Mouse (Mus musculus) adrenal gland (tissue): Measurements from ENCODE around the gene Cntnap2.

Source experiments
- intact Hi-C: fragments of 180-260 bp; cut with DNase I; formaldehyde crosslinking; loops from one replicate; pipeline ENCODE4 v1.15.1; 2025

Cntnap2 gene

DNA sequence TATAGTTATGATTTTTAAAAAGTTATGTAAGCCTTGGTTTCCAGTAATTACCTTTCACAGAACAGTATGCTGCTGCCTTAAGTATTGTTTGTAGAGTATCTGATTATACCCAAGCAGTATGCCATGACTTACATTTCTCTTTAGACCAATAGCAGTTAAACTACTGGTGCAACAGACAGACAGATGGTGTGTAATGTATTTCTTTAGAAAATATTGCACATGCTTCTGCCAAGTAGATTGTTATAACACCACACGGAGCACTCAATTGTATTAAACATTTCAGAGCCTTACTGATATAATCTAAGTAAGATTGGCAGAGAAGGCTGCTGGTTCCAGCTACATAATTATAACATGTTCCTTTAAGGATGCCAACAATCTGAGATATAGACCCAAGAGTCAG lies 1609.9 kb downstream of the Cntnap2 start:
- intact Hi-C loops: no loop called here

- intact Hi-C loops: no loop called here
Measured at GRCm38 (mm10) chr6:46675081-46675480, 1615.9 kb downstream of the Cntnap2 start.

- intact Hi-C loops: no loop called here
Measured at GRCm38 (mm10) chr6:46675621-46676020, 1616.5 kb downstream of the Cntnap2 start.

- intact Hi-C loops: no loop called here
Measured at GRCm38 (mm10) chr6:46696187-46696586, 1637.0 kb downstream of the Cntnap2 start.

DNA sequence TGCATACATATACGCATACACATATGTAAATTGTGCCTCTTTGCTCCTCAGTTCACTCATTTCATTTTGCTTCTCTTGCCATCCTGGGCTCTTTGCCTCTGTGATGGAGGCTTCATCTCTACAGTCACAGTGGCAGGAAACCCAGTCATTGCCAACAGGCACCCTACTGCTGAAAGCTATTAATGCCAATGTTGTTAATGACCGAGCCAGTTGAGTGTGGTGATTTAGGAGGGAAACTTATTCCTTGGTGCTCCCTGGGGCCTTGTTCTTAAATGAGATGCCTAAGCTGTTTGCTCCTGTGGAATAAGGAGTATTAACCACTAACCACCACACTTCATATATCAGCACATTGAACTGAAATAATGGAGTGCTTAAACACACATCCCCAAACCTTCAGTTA lies 1640.2 kb downstream of the Cntnap2 start:
- intact Hi-C loops: no loop called here

GRCm38 (mm10) chr6:46704293-46705170 lies 1645.4 kb downstream of the Cntnap2 start:
- intact Hi-C loops: no loop called here

- intact Hi-C loops: no loop called here
Measured at GRCm38 (mm10) chr6:46705926-46706325, 1646.8 kb downstream of the Cntnap2 start.

DNA sequence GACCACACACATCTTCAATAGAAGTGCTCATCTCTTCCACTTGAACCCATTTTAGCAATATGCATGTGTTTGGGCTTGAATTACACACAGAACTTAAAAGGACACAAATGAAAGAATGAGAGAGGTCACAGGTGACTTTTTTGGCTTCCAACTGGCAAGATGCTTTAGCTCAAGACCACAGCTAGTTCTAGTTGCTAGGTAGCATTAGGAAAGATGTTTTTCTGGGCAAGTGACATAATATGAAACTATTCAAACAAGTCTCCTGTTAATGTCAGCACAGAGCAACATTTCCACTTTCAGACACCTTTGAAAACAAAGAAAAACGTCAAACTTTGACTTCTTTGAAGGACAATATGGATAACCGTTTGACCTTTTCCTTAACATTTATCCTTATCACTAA lies 1657.4 kb downstream of the Cntnap2 start:
- intact Hi-C loops: no loop called here

- intact Hi-C loops: no loop called here
Measured at GRCm38 (mm10) chr6:46733794-46734193, 1674.6 kb downstream of the Cntnap2 start.

GRCm38 (mm10) chr6:46748448-46748847 lies 1689.3 kb downstream of the Cntnap2 start:
- intact Hi-C loops: no loop called here

DNA sequence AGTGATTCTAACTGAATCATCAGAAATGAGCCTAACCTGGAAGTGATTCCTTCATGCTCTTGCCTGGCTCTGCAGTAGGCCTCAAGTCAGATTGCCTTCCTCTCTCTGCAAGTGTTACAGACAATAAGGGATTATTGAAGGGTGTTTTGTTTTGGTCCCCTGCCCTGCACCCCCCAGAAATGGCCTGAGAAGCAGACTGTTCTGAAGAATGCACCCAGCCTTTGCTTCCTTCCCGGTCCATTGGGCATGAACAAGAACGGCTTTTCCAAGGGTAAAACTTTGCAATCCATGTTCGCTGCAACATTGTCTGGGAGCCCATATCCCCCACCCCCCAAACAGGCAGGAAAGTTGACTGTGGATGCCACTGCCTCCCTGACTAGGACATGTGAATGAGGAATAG lies 1704.3 kb downstream of the Cntnap2 start:
- intact Hi-C loops: no loop called here

DNA sequence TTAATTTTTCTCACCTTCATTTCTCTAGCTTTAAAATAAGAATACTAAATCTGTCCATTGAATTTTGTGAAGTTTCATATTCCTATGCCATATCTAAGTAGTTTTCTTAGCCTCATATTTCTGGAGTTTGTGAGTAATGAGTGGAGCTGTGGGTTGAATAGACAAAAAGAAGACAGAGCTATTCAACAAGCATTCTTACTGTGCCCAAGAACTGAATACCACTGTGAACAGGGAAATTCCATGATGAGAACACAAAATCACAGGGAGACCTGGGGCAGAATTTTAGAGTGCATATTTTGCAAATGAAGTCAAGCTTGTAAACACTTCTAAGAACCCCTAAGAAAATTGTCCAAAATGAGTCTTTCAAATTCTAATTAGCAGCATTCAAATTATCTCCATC lies 1715.4 kb downstream of the Cntnap2 start:
- intact Hi-C loops: no loop called here

- intact Hi-C loops: no loop called here
Measured at GRCm38 (mm10) chr6:46802264-46803110, 1743.3 kb downstream of the Cntnap2 start.

- intact Hi-C loops: no loop called here
Measured at GRCm38 (mm10) chr6:46856635-46857034, 1797.5 kb downstream of the Cntnap2 start.

DNA sequence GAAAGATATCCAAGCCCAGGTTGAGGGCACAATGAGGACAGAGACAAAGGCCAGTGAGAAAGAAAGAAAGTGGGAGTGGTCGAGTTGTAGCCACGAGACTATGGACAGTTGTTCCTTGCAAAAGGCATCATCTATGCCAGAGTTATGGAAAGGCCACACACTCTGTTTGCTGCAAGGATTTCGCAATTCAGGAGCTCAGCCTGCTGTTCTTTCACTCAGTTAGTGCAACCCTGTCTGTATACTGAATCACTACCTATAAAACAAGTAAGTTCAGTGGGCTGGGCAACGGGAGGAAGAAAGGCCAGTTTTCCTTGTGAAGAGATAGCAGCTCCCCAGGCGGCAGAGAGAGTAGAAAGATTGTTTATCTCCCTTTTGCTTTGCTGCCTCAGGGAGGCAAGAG lies 1801.9 kb downstream of the Cntnap2 start:
- intact Hi-C loops: no loop called here

GRCm38 (mm10) chr6:46866317-46866716 lies 1807.2 kb downstream of the Cntnap2 start:
- intact Hi-C loops: no loop called here

- intact Hi-C loops: no loop called here
Measured at GRCm38 (mm10) chr6:46886230-46886629, 1827.1 kb downstream of the Cntnap2 start.

DNA sequence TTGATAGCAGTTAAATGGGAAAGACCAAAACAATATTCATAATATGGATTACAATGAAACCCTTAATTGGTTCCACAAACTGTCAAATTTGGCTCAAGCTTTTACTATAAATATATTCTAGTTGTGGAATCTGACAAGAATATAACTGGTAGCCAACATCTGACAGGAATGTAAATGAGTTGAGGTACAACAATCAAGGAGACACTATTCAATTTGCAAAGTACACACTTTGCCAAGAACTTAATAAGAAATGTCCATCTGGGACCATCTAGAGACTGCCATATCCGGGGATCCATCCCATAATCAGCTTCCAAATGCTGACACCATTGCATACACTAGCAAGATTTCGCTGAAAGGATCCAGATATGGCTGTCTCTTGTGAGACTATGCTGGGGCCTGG lies 1850.0 kb downstream of the Cntnap2 start:
- intact Hi-C loops: no loop called here

GRCm38 (mm10) chr6:46918701-46919274 lies 1859.6 kb downstream of the Cntnap2 start:
- intact Hi-C loops: no loop called here

DNA sequence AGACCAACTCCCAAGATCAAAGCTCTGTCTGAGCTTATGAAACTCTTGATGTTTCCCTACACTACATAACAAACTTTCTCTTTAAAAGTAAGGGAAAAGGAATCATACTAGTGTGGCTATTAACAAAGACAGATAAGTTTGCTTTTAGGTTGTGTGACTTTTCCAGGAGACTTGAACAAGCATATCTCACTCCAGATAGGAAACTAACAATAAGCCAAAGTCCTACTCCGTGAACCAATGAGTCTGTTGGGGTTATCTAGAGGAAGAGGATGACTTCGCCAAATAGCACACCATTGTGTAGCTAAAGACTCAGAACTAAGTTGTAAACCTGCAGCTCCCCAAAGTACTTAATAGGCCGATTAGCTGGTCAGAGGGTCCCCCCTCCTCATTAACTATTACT lies 1860.8 kb downstream of the Cntnap2 start:
- intact Hi-C loops: no loop called here

DNA sequence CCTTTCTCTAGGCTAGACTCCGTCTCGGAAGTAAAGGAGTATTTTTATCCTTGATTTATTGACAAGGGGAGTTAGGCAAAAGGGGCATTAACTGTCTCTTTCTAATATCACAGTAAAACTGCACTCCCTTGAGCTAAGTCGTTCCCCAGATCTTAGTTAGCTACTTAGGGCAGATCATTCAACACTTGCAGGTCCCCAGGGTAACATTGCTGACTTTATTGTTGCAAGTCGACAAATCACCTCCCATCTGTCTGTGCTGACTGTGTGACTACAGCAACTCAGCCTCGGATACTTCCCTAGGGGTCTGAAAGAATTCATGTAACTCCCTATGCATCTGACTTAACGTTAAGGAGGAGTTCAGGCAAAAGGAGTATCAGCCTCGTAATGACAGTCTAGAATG lies 1865.6 kb downstream of the Cntnap2 start:
- intact Hi-C loops: no loop called here

- intact Hi-C loops: no loop called here
Measured at GRCm38 (mm10) chr6:46945703-46946102, 1886.5 kb downstream of the Cntnap2 start.
